Mouse (Mus musculus) myocyte (in vitro differentiated cells): ENCODE data around the gene Hnrnpl. TPM values are rescaled to one million over a fixed set of nuclear protein-coding genes. Genes with fewer than 3 reads are reported as not detected.

Experiments
- H3K27me3 ChIP-seq: one replicate; pipeline ENCODE4 v1.6.1; 2011; ENCODE audit not compliant: control insufficient read depth, insufficient read depth, insufficient read length
- H3K36me3 ChIP-seq: one replicate; pipeline ENCODE4 v1.6.1; 2011; ENCODE audit not compliant: control insufficient read depth, insufficient read depth
- H3K4me2 ChIP-seq: one replicate; pipeline ENCODE4 v1.6.1; 2011; ENCODE audit warnings: low read depth, control low read depth
- H3K4me3 ChIP-seq: one replicate; pipeline ENCODE4 v1.5.1; 2011; ENCODE audit warnings: mild to moderate bottlenecking, control low read depth, moderate library complexity
- H3K79me2 ChIP-seq: one replicate; pipeline ENCODE4 v1.6.1; 2011; ENCODE audit not compliant: control insufficient read depth, insufficient read depth
- H3ac ChIP-seq: one replicate; pipeline ENCODE4 v1.6.1; 2011; ENCODE audit not compliant: control insufficient read depth, insufficient read length
- CEBPB ChIP-seq: IDR thresholded peaks from 2 replicates; pipeline ENCODE4 v1.6.1; 2011; ENCODE audit warnings: mild to moderate bottlenecking, moderate library complexity; ENCODE audit not compliant: poor library complexity, insufficient read depth, severe bottlenecking
- E2F4 ChIP-seq: IDR thresholded peaks from one replicate; pipeline ENCODE4 v1.6.1; 2011; ENCODE audit warnings: mild to moderate bottlenecking, control low read depth, moderate library complexity; ENCODE audit not compliant: insufficient read depth
- MAX ChIP-seq: IDR thresholded peaks from one replicate; pipeline ENCODE4 v1.6.1; 2011; ENCODE audit warnings: low read depth, mild to moderate bottlenecking, control low read depth
- MYOD1 ChIP-seq, 3 experiments: IDR thresholded peaks; one replicate each; pipeline ENCODE4 v1.6.1; 2011; ENCODE audit warnings: control low read depth in 2 of 3, low read depth in 2 of 3, mild to moderate bottlenecking in 2 of 3, moderate library complexity in 1 of 3; ENCODE audit not compliant: insufficient read length in 2 of 3, control insufficient read depth in 1 of 3
- MYOG ChIP-seq, 3 experiments: IDR thresholded peaks; one replicate each; pipeline ENCODE4 v1.6.1; 2011; ENCODE audit warnings: control low read depth in 2 of 3, low read depth in 2 of 3, mild to moderate bottlenecking in 2 of 3; ENCODE audit not compliant: insufficient read length in 2 of 3, control insufficient read depth in 1 of 3, insufficient read depth in 1 of 3
- POLR2A ChIP-seq: IDR thresholded peaks from one replicate; pipeline ENCODE4 v1.6.1; 2011; ENCODE audit warnings: low read depth, mild to moderate bottlenecking, control low read depth, moderate library complexity; ENCODE audit not compliant: insufficient read length
- POLR2AphosphoS2 ChIP-seq: IDR thresholded peaks from one replicate; pipeline ENCODE4 v1.6.1; 2011; ENCODE audit warnings: low read depth, control low read depth; ENCODE audit not compliant: insufficient read length
- REST ChIP-seq: IDR thresholded peaks from one replicate; pipeline ENCODE4 v1.6.1; 2011; ENCODE audit warnings: mild to moderate bottlenecking, control low read depth, moderate library complexity; ENCODE audit not compliant: insufficient read depth, insufficient read length
- SRF ChIP-seq: IDR thresholded peaks from one replicate; pipeline ENCODE4 v1.6.1; 2011; ENCODE audit warnings: low read depth; ENCODE audit not compliant: control insufficient read depth, insufficient read length
- TCF12 ChIP-seq: IDR thresholded peaks from one replicate; pipeline ENCODE4 v1.6.1; 2011; ENCODE audit warnings: mild to moderate bottlenecking, control low read depth; ENCODE audit not compliant: poor library complexity, insufficient read depth, severe bottlenecking
- TCF3 ChIP-seq: IDR thresholded peaks from one replicate; pipeline ENCODE4 v1.6.1; 2011; ENCODE audit warnings: low read depth, control low read depth; ENCODE audit not compliant: insufficient read length
- USF1 ChIP-seq: IDR thresholded peaks from one replicate; pipeline ENCODE4 v1.6.1; 2011; ENCODE audit warnings: low read depth, mild to moderate bottlenecking, control low read depth, moderate library complexity
- polyA plus RNA-seq: library from polyadenylated mRNA; unstranded; fragments of >200 nt; fragmentation: generic; extraction: Trizol; gene quantifications from one replicate; pipeline ENCODE4 v1.2.1, GENCODE M21; 2012; ENCODE audit warnings: missing spikeins

Gene Hnrnpl
- polyA plus RNA-seq, 1 experiment, result 230 TPM

GRCm38 (mm10) chr7:28766910-28767309 lies 41.4 kb upstream of the Hnrnpl start:
- Histone ChIP-seq H3ac (peak overlapping the region; percentile 43), H3K4me3 (peak overlapping the region; percentile 65), H3K79me2 (peaks cover 21% of the 10 kb centered on the region), H3K4me2 (peak overlapping the region; percentile 93), H3K27me3 (no peaks in the 10 kb centered on the region), H3K36me3 (no peaks in the 10 kb centered on the region)
- TF ChIP-seq REST (no peak), TCF3 (no peak), E2F4 (no peak), TCF12 (no peak)

GRCm38 (mm10) chr7:28767462-28767965 lies 40.8 kb upstream of the Hnrnpl start, which contains the start of gene Nfkbib:
Nfkbib (minus strand) TSS chr7:28767512.
- TF ChIP-seq SRF, result no peak
- H3ac ChIP-seq, result peak within 1 kb of the TSS; percentile 43
- H3K36me3 ChIP-seq, result no peaks in the 10 kb centered on the region
- peak within 1 kb of the TSS; percentile 93 for H3K4me2 ChIP-seq
- H3K79me2 ChIP-seq, result peaks cover 21% of the 10 kb centered on the region
- H3K27me3 ChIP-seq, result no peaks in the 10 kb centered on the region
- H3K4me3 ChIP-seq, result peak within 1 kb of the TSS; percentile 65

- no peak for TF ChIP-seq MYOD1 (IDR thresholded peaks at IDR 0.05; ENCODE audit: control insufficient read depth in 1 of 3, insufficient read length in 2 of 3, low read depth in 2 of 3)
- no peak for TF ChIP-seq TCF3
- no peak for TF ChIP-seq MAX
- TF ChIP-seq MYOG (IDR thresholded peaks at IDR 0.05; ENCODE audit: control insufficient read depth in 1 of 3, insufficient read depth in 1 of 3, insufficient read length in 2 of 3, low read depth in 2 of 3), result no peak
- TF ChIP-seq REST, result no peak
- TF ChIP-seq POLR2AphosphoS2, result no peak
- TF ChIP-seq SRF, result no peak
- no peak for TF ChIP-seq CEBPB
- no peak for TF ChIP-seq E2F4
- TF ChIP-seq USF1, result no peak
- TF ChIP-seq POLR2A, result no peak
- no peak for TF ChIP-seq TCF12
- no peak overlapping the region for H3ac ChIP-seq
- no peak overlapping the region for H3K4me3 ChIP-seq
- H3K27me3 ChIP-seq, result no peaks in the 10 kb centered on the region
- no peak overlapping the region for H3K4me2 ChIP-seq
- peaks cover 21% of the 10 kb centered on the region for H3K79me2 ChIP-seq
- no peaks in the 10 kb centered on the region for H3K36me3 ChIP-seq
Observed at GRCm38 (mm10) chr7:28769414-28769958, 38.9 kb upstream of the Hnrnpl start.

- Histone ChIP-seq H3ac (no peak overlapping the region), H3K4me2 (no peak overlapping the region), H3K4me3 (no peak overlapping the region), H3K27me3 (no peaks in the 10 kb centered on the region), H3K36me3 (no peaks in the 10 kb centered on the region), H3K79me2 (peaks cover 21% of the 10 kb centered on the region)
- no peak for TF ChIP-seq POLR2A
- TF ChIP-seq REST, result no peak
- TF ChIP-seq POLR2AphosphoS2, result no peak
- TF ChIP-seq CEBPB, result no peak
- TF ChIP-seq MYOG (IDR thresholded peaks at IDR 0.05; ENCODE audit: control insufficient read depth in 1 of 3, insufficient read depth in 1 of 3, insufficient read length in 2 of 3, low read depth in 2 of 3), result no peak
- TF ChIP-seq TCF3, result no peak
- TF ChIP-seq SRF, result no peak
- TF ChIP-seq MAX, result no peak
- TF ChIP-seq MYOD1 (IDR thresholded peaks at IDR 0.05; ENCODE audit: control insufficient read depth in 1 of 3, insufficient read length in 2 of 3, low read depth in 2 of 3), result no peak
- no peak for TF ChIP-seq USF1
- TF ChIP-seq TCF12, result no peak
- TF ChIP-seq E2F4, result no peak
Observed at GRCm38 (mm10) chr7:28770309-28770708, 38.0 kb upstream of the Hnrnpl start.

GRCm38 (mm10) chr7:28771867-28772266 lies 36.5 kb upstream of the Hnrnpl start:
- no peaks in the 10 kb centered on the region for H3K27me3 ChIP-seq
- H3K4me2 ChIP-seq, result no peak overlapping the region
- H3ac ChIP-seq, result no peak overlapping the region
- no peak overlapping the region for H3K4me3 ChIP-seq
- no peaks in the 10 kb centered on the region for H3K36me3 ChIP-seq
- TF ChIP-seq MYOD1 (IDR thresholded peaks at IDR 0.05; ENCODE audit: control insufficient read depth in 1 of 3, insufficient read length in 2 of 3, low read depth in 2 of 3), result no peak
- no peak for TF ChIP-seq REST
- no peak for TF ChIP-seq MYOG (IDR thresholded peaks at IDR 0.05; ENCODE audit: control insufficient read depth in 1 of 3, insufficient read depth in 1 of 3, insufficient read length in 2 of 3, low read depth in 2 of 3)
- no peak for TF ChIP-seq E2F4
- no peak for TF ChIP-seq TCF3
- H3K79me2 ChIP-seq, result peaks cover 16% of the 10 kb centered on the region
